ENCODE assay signal across 8 mouse cellular contexts in the genomic region with DNA sequence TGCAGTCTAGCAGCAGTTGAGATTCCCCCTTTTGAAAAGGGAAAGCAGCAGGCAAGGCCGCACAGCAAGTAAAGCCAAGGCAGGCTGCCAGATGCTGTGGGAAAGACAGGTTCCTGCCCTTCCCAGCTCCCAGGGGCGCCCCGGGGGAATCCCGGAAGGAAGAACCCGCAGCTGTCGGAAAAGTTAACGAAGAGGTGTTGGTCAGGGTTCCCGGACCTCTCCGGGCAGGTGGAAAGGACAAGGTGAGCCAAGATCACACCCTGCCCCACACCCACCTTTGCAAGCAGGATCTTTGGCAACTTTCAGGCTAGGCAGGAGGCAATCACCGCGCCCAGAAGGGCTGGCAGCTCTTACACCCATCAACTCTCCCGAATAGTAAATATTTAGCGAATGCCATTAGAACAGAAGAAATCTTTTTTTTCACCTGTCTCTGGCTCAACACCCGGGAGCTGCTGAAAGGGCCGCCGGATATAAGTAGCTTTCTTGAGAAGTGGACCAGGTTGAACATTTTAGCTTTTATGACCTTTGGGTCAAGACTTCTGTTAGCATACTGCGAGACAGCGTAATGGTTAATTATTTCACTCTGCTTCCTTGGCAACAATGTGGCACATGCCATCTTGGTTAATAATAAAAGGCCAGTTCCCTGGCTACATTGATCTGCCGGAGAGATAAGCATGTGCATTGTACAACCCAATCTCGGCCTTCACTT. TPM values are rescaled to one million over a fixed set of nuclear protein-coding genes. Genes with fewer than 3 reads are reported as not detected.
A peak's percentile ranks its signal among the peaks of the same experiment; 100 is the strongest.
DNase-seq lines count a peak whose midpoint lies in the region; ATAC-seq and TF ChIP-seq lines count a peak whose summit lies in the region.
"Had no signal": no experiment of that assay in that cellular context is flagged by ENCODE, and none has a peak within 500 bp of the region (broad histone marks: within the 10 kb centered on the region; RNA-seq: fewer than 3 reads in every experiment).

No protein-coding gene starts in this region.

- DNase-seq in midbrain, embryonic 11.5 days (ENCODE audit: low spot score, missing footprints) = no peak
- DNase-seq in heart, postnatal 14 days = peak; percentile 44 to 57
- no peak for DNase-seq in limb, embryonic 10.5 days (ENCODE audit: low spot score)
- peak; percentile 87 for DNase-seq in stomach, postnatal 0 days (ENCODE audit: low spot score)
- no peak for DNase-seq in right cerebral cortex, postnatal 25 days
- DNase-seq in right cerebral cortex, adult 2 months (ENCODE audit: low spot score in 2 of 2) = no peak

- H3K9ac ChIP-seq in midbrain, embryonic 13.5 days (replicated peaks) = 0 out of 2 replicates have a peak overlapping the region, but pooled peaks have one; percentile 3
- no peak overlapping the region for H3K9ac ChIP-seq in midbrain, embryonic 11.5 days (ENCODE audit: low read length)
- peak overlapping the region; percentile 50; the same call in 1 of the 2 replicates for H3K9ac ChIP-seq in stomach, postnatal 0 days (ENCODE audit: low read length)

- TF ChIP-seq EP300 in stomach, postnatal 0 days (optimal IDR thresholded peaks at IDR 0.05) = no peak

- no peaks in the 10 kb centered on the region for H3K27me3 ChIP-seq in midbrain, embryonic 13.5 days
- no peaks in the 10 kb centered on the region for H3K27me3 ChIP-seq in midbrain, embryonic 11.5 days (ENCODE audit: control insufficient read depth, insufficient read depth, low read length)
- H3K27me3 ChIP-seq in limb, embryonic 10.5 days (ENCODE audit: low read depth, poor library complexity, severe bottlenecking) = no peaks in the 10 kb centered on the region
- no peaks in the 10 kb centered on the region for H3K27me3 ChIP-seq in stomach, postnatal 0 days (ENCODE audit: control insufficient read depth, insufficient read depth, low read length)

- 56% methylated on average over 20 of the region's 20 CpGs for WGBS in midbrain, embryonic 13.5 days
- 62% methylated on average over 20 of the region's 20 CpGs for WGBS in midbrain, embryonic 11.5 days
- WGBS in limb, embryonic 10.5 days = 54% methylated on average over 20 of the region's 20 CpGs
- WGBS in stomach, postnatal 0 days = 23% methylated on average over 20 of the region's 20 CpGs

- ATAC-seq in midbrain, embryonic 13.5 days = no peak
- ATAC-seq in midbrain, embryonic 11.5 days (ENCODE audit: low FRiP score) = no peak
- peak; percentile 83 for ATAC-seq in stomach, postnatal 0 days (ENCODE audit: low FRiP score, low TSS enrichment)

- TF ChIP-seq CTCF in stomach, postnatal 0 days (IDR thresholded peaks at IDR 0.05; ENCODE audit: low read depth) = no peak

- H3K36me3 ChIP-seq in midbrain, embryonic 13.5 days = no peaks in the 10 kb centered on the region
- no peaks in the 10 kb centered on the region for H3K36me3 ChIP-seq in midbrain, embryonic 11.5 days (ENCODE audit: control insufficient read depth, insufficient read depth, low read length)
- no peaks in the 10 kb centered on the region for H3K36me3 ChIP-seq in limb, embryonic 10.5 days
- H3K36me3 ChIP-seq in stomach, postnatal 0 days (ENCODE audit: control insufficient read depth, insufficient read depth, low read length) = no peaks in the 10 kb centered on the region

- intact Hi-C loops in heart, postnatal 14 days (cut with DNase I) = no loop called here

- no peaks in the 10 kb centered on the region for H3K9me3 ChIP-seq in midbrain, embryonic 13.5 days
- no peaks in the 10 kb centered on the region for H3K9me3 ChIP-seq in midbrain, embryonic 11.5 days (ENCODE audit: control insufficient read depth, low read length)
- no peaks in the 10 kb centered on the region for H3K9me3 ChIP-seq in limb, embryonic 10.5 days (replicated peaks)
- no peaks in the 10 kb centered on the region for H3K9me3 ChIP-seq in stomach, postnatal 0 days (ENCODE audit: control insufficient read depth, low read length)
- H3K9me3 ChIP-seq: megakaryocyte, embryonic 14.5 days had no signal

- H3K4me3 ChIP-seq in midbrain, embryonic 13.5 days (replicated peaks) = no peak overlapping the region
- no peak overlapping the region for H3K4me3 ChIP-seq in midbrain, embryonic 11.5 days (ENCODE audit: low read depth, low read length)
- no peak overlapping the region for H3K4me3 ChIP-seq in limb, embryonic 10.5 days
- no peak overlapping the region for H3K4me3 ChIP-seq in stomach, postnatal 0 days (ENCODE audit: low read depth, low read length)
- H3K4me3 ChIP-seq: megakaryocyte, embryonic 14.5 days had no signal

- H3K4me2 ChIP-seq in midbrain, embryonic 13.5 days (replicated peaks) = no peak overlapping the region
- H3K4me2 ChIP-seq in midbrain, embryonic 11.5 days = no peak overlapping the region
- H3K4me2 ChIP-seq in stomach, postnatal 0 days (replicated peaks; ENCODE audit: low read depth) = peak overlapping the region; percentile 32; the same call in 1 of the 2 replicates

- no peak overlapping the region for H3K27ac ChIP-seq in midbrain, embryonic 13.5 days
- no peak overlapping the region for H3K27ac ChIP-seq in midbrain, embryonic 11.5 days (ENCODE audit: low read depth, low read length)
- 0 out of 2 replicates have a peak overlapping the region, but pooled peaks have one; percentile 17 for H3K27ac ChIP-seq in limb, embryonic 10.5 days
- H3K27ac ChIP-seq in stomach, postnatal 0 days (replicated peaks) = peak overlapping the region; percentile 88

- no peaks in the 10 kb centered on the region for H3K4me1 ChIP-seq in midbrain, embryonic 13.5 days (replicated peaks)
- H3K4me1 ChIP-seq in midbrain, embryonic 11.5 days (ENCODE audit: control insufficient read depth, insufficient read depth, low read length) = no peaks in the 10 kb centered on the region
- peaks cover 9% of the 10 kb centered on the region for H3K4me1 ChIP-seq in limb, embryonic 10.5 days
- H3K4me1 ChIP-seq in stomach, postnatal 0 days (replicated peaks; ENCODE audit: control insufficient read depth, insufficient read depth) = no peaks in the 10 kb centered on the region

RNA-seq across cellular contexts. Expression of gene Spink4, which starts 11.4 kb away (rescaled TPM):
- polyA plus RNA-seq in midbrain, embryonic 13.5 days (2015; fragmentation: Nextera tagmentation; extraction: Ambion mirVana) = not detected in 2 replicates
- polyA plus RNA-seq in midbrain, embryonic 11.5 days (2014; fragmentation: Nextera tagmentation; extraction: Ambion mirVana) = not detected in 2 replicates
- under 1 TPM in 1 of 2 experiments, not detected in 1; 0.90 TPM for total RNA-seq in heart, postnatal 14 days (2021)
- polyA plus RNA-seq in limb, embryonic 10.5 days (2016; fragmentation: Nextera tagmentation; extraction: Ambion mirVana) = not detected in 2 replicates
- 75.5 and 86.9 TPM in 2 replicates for polyA plus RNA-seq in stomach, postnatal 0 days (2015; fragmentation: Nextera tagmentation; extraction: Ambion mirVana)

RNA-seq across cellular contexts. Expression of gene Bag1, which starts 39.7 kb away (rescaled TPM):
- 182 and 186 TPM in 2 replicates for polyA plus RNA-seq in midbrain, embryonic 13.5 days (2015; fragmentation: Nextera tagmentation; extraction: Ambion mirVana)
- 233 and 247 TPM in 2 replicates for polyA plus RNA-seq in midbrain, embryonic 11.5 days (2014; fragmentation: Nextera tagmentation; extraction: Ambion mirVana)
- total RNA-seq in heart, postnatal 14 days (2021) = 100 to 1,000 TPM; 193 to 198 TPM
- polyA plus RNA-seq in limb, embryonic 10.5 days (2016; fragmentation: Nextera tagmentation; extraction: Ambion mirVana) = 225 and 227 TPM in 2 replicates
- polyA plus RNA-seq in stomach, postnatal 0 days (2015; fragmentation: Nextera tagmentation; extraction: Ambion mirVana) = 259 and 270 TPM in 2 replicates

RNA-seq across cellular contexts. Expression of gene Chmp5, which starts 39.8 kb away (rescaled TPM):
- 184 and 194 TPM in 2 replicates for polyA plus RNA-seq in midbrain, embryonic 13.5 days (2015; fragmentation: Nextera tagmentation; extraction: Ambion mirVana)
- 159 and 169 TPM in 2 replicates for polyA plus RNA-seq in midbrain, embryonic 11.5 days (2014; fragmentation: Nextera tagmentation; extraction: Ambion mirVana)
- 10 to 100 TPM; 32.9 to 37.3 TPM for total RNA-seq in heart, postnatal 14 days (2021)
- 85.9 and 92.7 TPM in 2 replicates for polyA plus RNA-seq in limb, embryonic 10.5 days (2016; fragmentation: Nextera tagmentation; extraction: Ambion mirVana)
- polyA plus RNA-seq in stomach, postnatal 0 days (2015; fragmentation: Nextera tagmentation; extraction: Ambion mirVana) = 121 and 125 TPM in 2 replicates

RNA-seq across cellular contexts. Expression of gene B4galt1, which starts 54.6 kb away (rescaled TPM):
- 7.2 and 8.3 TPM in 2 replicates for polyA plus RNA-seq in midbrain, embryonic 13.5 days (2015; fragmentation: Nextera tagmentation; extraction: Ambion mirVana)
- polyA plus RNA-seq in midbrain, embryonic 11.5 days (2014; fragmentation: Nextera tagmentation; extraction: Ambion mirVana) = 13.8 and 14.9 TPM in 2 replicates
- 10 to 100 TPM; 65.7 to 70.3 TPM for total RNA-seq in heart, postnatal 14 days (2021)
- polyA plus RNA-seq in limb, embryonic 10.5 days (2016; fragmentation: Nextera tagmentation; extraction: Ambion mirVana) = 23.6 and 29.9 TPM in 2 replicates
- polyA plus RNA-seq in stomach, postnatal 0 days (2015; fragmentation: Nextera tagmentation; extraction: Ambion mirVana) = 34.3 and 35.0 TPM in 2 replicates

Comparison
In these comparisons a context has a peak if more than half of its experiments do, and no peak if none do; other contexts are left out.
1. H3K27ac ChIP-seq: peak in limb, embryonic 10.5 days (single experiment) and stomach, postnatal 0 days (single experiment); none in midbrain, embryonic 13.5 days (single experiment) and midbrain, embryonic 11.5 days (single experiment).
2. DNase-seq: peak in heart, postnatal 14 days (2 of 2) and stomach, postnatal 0 days (single experiment); none in midbrain, embryonic 11.5 days (single experiment), limb, embryonic 10.5 days (single experiment), right cerebral cortex, postnatal 25 days (single experiment) and right cerebral cortex, adult 2 months (0 of 2).
3. RNA of gene Spink4, which starts 11.4 kb away (polyA plus RNA-seq): 75.5 to 86.9 TPM in stomach, postnatal 0 days; not detected in midbrain, embryonic 13.5 days, not detected in midbrain, embryonic 11.5 days and not detected in limb, embryonic 10.5 days; every median in the first group is over 10 times any median in the second.